Mouse (Mus musculus): ENCODE measurements around the gene Vmp1. TPM values are rescaled to one million over a fixed set of nuclear protein-coding genes. Genes with fewer than 3 reads are reported as not detected.

The Vmp1 gene
- polyA plus RNA-seq, 1 experiment from 2014 or later, result 87.4 TPM

- no peaks in the 10 kb centered on the region for H3K4me1 ChIP-seq
- H3K36me3 ChIP-seq, result peaks cover 16% of the 10 kb centered on the region
- WGBS, result 96% methylated on average over 2 of the region's 2 CpGs
- H3K4me3 ChIP-seq, result no peak overlapping the region
- no peak for ATAC-seq (ENCODE audit: low FRiP score, low read depth)
- H3K27me3 ChIP-seq, result no peaks in the 10 kb centered on the region
- no peak overlapping the region for H3K9ac ChIP-seq (replicated peaks)
- no peak overlapping the region for H3K27ac ChIP-seq (replicated peaks)
- no peaks in the 10 kb centered on the region for H3K9me3 ChIP-seq
- H3K4me2 ChIP-seq (replicated peaks), result no peak overlapping the region
Observed at GRCm38 (mm10) chr11:86606621-86607339, 76.9 kb downstream of the Vmp1 start.

GRCm38 (mm10) chr11:86604732-86605520 lies 78.7 kb downstream of the Vmp1 start:
- Histone ChIP-seq H3K27ac (replicated peaks) (no peak overlapping the region), H3K27me3 (no peaks in the 10 kb centered on the region), H3K36me3 (peaks cover 12% of the 10 kb centered on the region), H3K4me2 (replicated peaks) (no peak overlapping the region), H3K9me3 (no peaks in the 10 kb centered on the region), H3K4me1 (no peaks in the 10 kb centered on the region), H3K4me3 (no peak overlapping the region), H3K9ac (replicated peaks) (no peak overlapping the region)
- 93% methylated on average over 5 of the region's 5 CpGs for WGBS
- ATAC-seq (ENCODE audit: low FRiP score, low read depth), result no peak

- Histone ChIP-seq H3K36me3 (peaks cover 12% of the 10 kb centered on the region), H3K27me3 (no peaks in the 10 kb centered on the region), H3K27ac (replicated peaks) (no peak overlapping the region), H3K4me2 (replicated peaks) (no peak overlapping the region), H3K4me3 (no peak overlapping the region), H3K9ac (replicated peaks) (no peak overlapping the region), H3K4me1 (no peaks in the 10 kb centered on the region), H3K9me3 (no peaks in the 10 kb centered on the region)
- 93% methylated on average over 3 of the region's 3 CpGs for WGBS
- no peak for ATAC-seq (ENCODE audit: low FRiP score, low read depth)
Observed at GRCm38 (mm10) chr11:86604289-86604688, 79.3 kb downstream of the Vmp1 start.

GRCm38 (mm10) chr11:86603719-86604118 lies 79.9 kb downstream of the Vmp1 start:
- Histone ChIP-seq H3K9me3 (no peaks in the 10 kb centered on the region), H3K4me3 (no peak overlapping the region), H3K27ac (replicated peaks) (no peak overlapping the region), H3K4me1 (no peaks in the 10 kb centered on the region), H3K4me2 (replicated peaks) (no peak overlapping the region), H3K27me3 (no peaks in the 10 kb centered on the region), H3K36me3 (peaks cover 12% of the 10 kb centered on the region), H3K9ac (replicated peaks) (no peak overlapping the region)
- no peak for ATAC-seq (ENCODE audit: low FRiP score, low read depth)
- 88% methylated on average over 1 of the region's 1 CpGs for WGBS

GRCm38 (mm10) chr11:86602116-86602515 lies 81.5 kb downstream of the Vmp1 start:
- WGBS, result 62% methylated on average over 3 of the region's 3 CpGs
- H3K27me3 ChIP-seq, result no peaks in the 10 kb centered on the region

GRCm38 (mm10) chr11:86600209-86600557 lies 83.5 kb downstream of the Vmp1 start:
- Histone ChIP-seq H3K9me3 (no peaks in the 10 kb centered on the region), H3K9ac (replicated peaks) (no peak overlapping the region), H3K27me3 (no peaks in the 10 kb centered on the region), H3K4me2 (replicated peaks) (no peak overlapping the region), H3K27ac (replicated peaks) (no peak overlapping the region), H3K36me3 (no peaks in the 10 kb centered on the region), H3K4me1 (no peaks in the 10 kb centered on the region), H3K4me3 (no peak overlapping the region)
- 93% methylated on average over 7 of the region's 7 CpGs for WGBS
- ATAC-seq (ENCODE audit: low FRiP score, low read depth), result no peak

More at GRCm38 (mm10) chr11:86602116-86602515, 81.5 kb downstream of the Vmp1 start:
- H3K27ac ChIP-seq (replicated peaks), result no peak overlapping the region
- H3K36me3 ChIP-seq, result peaks cover 12% of the 10 kb centered on the region
- no peak overlapping the region for H3K9ac ChIP-seq (replicated peaks)
- no peak overlapping the region for H3K4me3 ChIP-seq
- H3K4me1 ChIP-seq, result no peaks in the 10 kb centered on the region
- no peak for ATAC-seq (ENCODE audit: low FRiP score, low read depth)
- H3K9me3 ChIP-seq, result no peaks in the 10 kb centered on the region
- no peak overlapping the region for H3K4me2 ChIP-seq (replicated peaks)

GRCm38 (mm10) chr11:86599378-86600208 lies 84.0 kb downstream of the Vmp1 start:
- Histone ChIP-seq H3K27ac (replicated peaks) (no peak overlapping the region), H3K4me3 (no peak overlapping the region), H3K4me1 (no peaks in the 10 kb centered on the region), H3K9me3 (no peaks in the 10 kb centered on the region), H3K4me2 (replicated peaks) (no peak overlapping the region), H3K9ac (replicated peaks) (no peak overlapping the region), H3K27me3 (no peaks in the 10 kb centered on the region), H3K36me3 (no peaks in the 10 kb centered on the region)
- 78% methylated on average over 4 of the region's 4 CpGs for WGBS
- no peak for ATAC-seq (ENCODE audit: low FRiP score, low read depth)

GRCm38 (mm10) chr11:86598572-86598971 lies 85.1 kb downstream of the Vmp1 start:
- no peak overlapping the region for H3K9ac ChIP-seq (replicated peaks)
- H3K4me1 ChIP-seq, result no peaks in the 10 kb centered on the region
- H3K4me2 ChIP-seq (replicated peaks), result no peak overlapping the region
- ATAC-seq (ENCODE audit: low FRiP score, low read depth), result no peak
- no peaks in the 10 kb centered on the region for H3K9me3 ChIP-seq
- H3K4me3 ChIP-seq, result no peak overlapping the region
- H3K27ac ChIP-seq (replicated peaks), result no peak overlapping the region
- H3K27me3 ChIP-seq, result no peaks in the 10 kb centered on the region
- 84% methylated on average over 1 of the region's 1 CpGs for WGBS
- no peaks in the 10 kb centered on the region for H3K36me3 ChIP-seq

GRCm38 (mm10) chr11:86598154-86598553 lies 85.5 kb downstream of the Vmp1 start:
- Histone ChIP-seq H3K9ac (replicated peaks) (no peak overlapping the region), H3K4me3 (no peak overlapping the region), H3K4me1 (0 out of 2 replicates have a peak, but pooled peaks cover 2% of the 10 kb centered on the region), H3K36me3 (no peaks in the 10 kb centered on the region), H3K4me2 (replicated peaks) (no peak overlapping the region), H3K27ac (replicated peaks) (no peak overlapping the region), H3K27me3 (no peaks in the 10 kb centered on the region), H3K9me3 (no peaks in the 10 kb centered on the region)
- ATAC-seq (ENCODE audit: low FRiP score, low read depth), result no peak
- 93% methylated on average over 5 of the region's 5 CpGs for WGBS

- H3K27ac ChIP-seq (replicated peaks), result no peak overlapping the region
- no peak overlapping the region for H3K9ac ChIP-seq (replicated peaks)
- H3K36me3 ChIP-seq, result no peaks in the 10 kb centered on the region
- H3K9me3 ChIP-seq, result no peaks in the 10 kb centered on the region
- 0 out of 2 replicates have a peak, but pooled peaks cover 5% of the 10 kb centered on the region for H3K4me1 ChIP-seq
- no peaks in the 10 kb centered on the region for H3K27me3 ChIP-seq
- no peak for ATAC-seq (ENCODE audit: low FRiP score, low read depth)
- 97% methylated on average over 3 of the region's 3 CpGs for WGBS
- H3K4me3 ChIP-seq, result no peak overlapping the region
- no peak overlapping the region for H3K4me2 ChIP-seq (replicated peaks)
Observed at GRCm38 (mm10) chr11:86596976-86597375, 86.7 kb downstream of the Vmp1 start.

GRCm38 (mm10) chr11:86596187-86596960 lies 87.3 kb downstream of the Vmp1 start:
- no peak for ATAC-seq (ENCODE audit: low FRiP score, low read depth)
- Histone ChIP-seq H3K9ac (replicated peaks) (no peak overlapping the region), H3K4me3 (no peak overlapping the region), H3K36me3 (no peaks in the 10 kb centered on the region), H3K27ac (replicated peaks) (no peak overlapping the region), H3K4me1 (0 out of 2 replicates have a peak, but pooled peaks cover 5% of the 10 kb centered on the region), H3K27me3 (no peaks in the 10 kb centered on the region), H3K4me2 (replicated peaks) (no peak overlapping the region), H3K9me3 (no peaks in the 10 kb centered on the region)
- WGBS, result 91% methylated on average over 7 of the region's 7 CpGs

All from midbrain, embryonic 12.5 days (tissue).